Mouse (Mus musculus) cortical plate, adult 2 months (tissue): Measurements from ENCODE around the gene Tnni1. TPM values are rescaled to one million over a fixed set of nuclear protein-coding genes. Genes with fewer than 3 reads are reported as not detected.

Experiments used
- H3K27ac ChIP-seq: fragments of 200-500 bp; 2 replicates; pipeline ENCODE4 v1.5.1; 2012; ENCODE audit warnings: low read length, control low read depth, inconsistent platforms; ENCODE audit not compliant: insufficient read depth
- H3K4me1 ChIP-seq: fragments of 200-500 bp; 2 replicates; pipeline ENCODE4 v1.6.1; 2011; ENCODE audit warnings: low read length; ENCODE audit not compliant: control insufficient read depth, insufficient read depth
- H3K4me3 ChIP-seq: fragments of 200-500 bp; 2 replicates; pipeline ENCODE4 v1.5.1; 2011; ENCODE audit warnings: mild to moderate bottlenecking, low read length, control low read depth; ENCODE audit not compliant: insufficient read depth
- CTCF ChIP-seq: fragments of 200-500 bp; IDR thresholded peaks from 2 replicates; pipeline ENCODE4 v1.5.1; 2011; ENCODE audit warnings: mild to moderate bottlenecking, control low read depth, low read length; ENCODE audit not compliant: insufficient read depth; ENCODE audit errors: extremely low read depth
- POLR2A ChIP-seq: fragments of 200-500 bp; IDR thresholded peaks from 2 replicates; pipeline ENCODE4 v1.6.1; 2011; ENCODE audit warnings: mild to moderate bottlenecking, low read length, control low read depth; ENCODE audit not compliant: insufficient read depth; ENCODE audit errors: extremely low read depth
- polyA plus RNA-seq: library from polyadenylated mRNA; depleted of rRNA; stranded (reverse); fragments of >200 nt; gene quantifications from 2 replicates; pipeline ENCODE4 v1.2.3, GENCODE M21; 2012

Tnni1 gene
- polyA plus RNA-seq, 1 experiment, result 18.8 TPM

- Histone ChIP-seq H3K27ac (no peak overlapping the region), H3K4me3 (no peak overlapping the region), H3K4me1 (no peaks in the 10 kb centered on the region)
- TF ChIP-seq CTCF, result no peak
- TF ChIP-seq POLR2A, result no peak
Measured at GRCm38 (mm10) chr1:135847611-135848351, 68.5 kb downstream of the Tnni1 start.

- Histone ChIP-seq H3K27ac (no peak overlapping the region), H3K4me1 (no peaks in the 10 kb centered on the region), H3K4me3 (no peak overlapping the region)
- TF ChIP-seq POLR2A (no peak), CTCF (peak; percentile 65)
Measured at GRCm38 (mm10) chr1:135850722-135851512, 71.7 kb downstream of the Tnni1 start.

- TF ChIP-seq POLR2A (no peak), CTCF (no peak)
- Histone ChIP-seq H3K4me3 (no peak overlapping the region), H3K27ac (no peak overlapping the region), H3K4me1 (no peaks in the 10 kb centered on the region)
Measured at GRCm38 (mm10) chr1:135852044-135852756, 73.0 kb downstream of the Tnni1 start.

GRCm38 (mm10) chr1:135853200-135853599 lies 74.0 kb downstream of the Tnni1 start:
- H3K27ac ChIP-seq, result no peak overlapping the region
- H3K4me3 ChIP-seq, result no peak overlapping the region
- H3K4me1 ChIP-seq, result no peaks in the 10 kb centered on the region
- TF ChIP-seq POLR2A (no peak), CTCF (no peak)

GRCm38 (mm10) chr1:135854591-135855343 lies 75.5 kb downstream of the Tnni1 start:
- Histone ChIP-seq H3K4me3 (no peak overlapping the region), H3K27ac (no peak overlapping the region), H3K4me1 (no peaks in the 10 kb centered on the region)
- no peak for TF ChIP-seq CTCF
- TF ChIP-seq POLR2A, result no peak

- no peak for TF ChIP-seq POLR2A
- TF ChIP-seq CTCF, result no peak
- Histone ChIP-seq H3K27ac (no peak overlapping the region), H3K4me1 (no peaks in the 10 kb centered on the region), H3K4me3 (no peak overlapping the region)
Measured at GRCm38 (mm10) chr1:135855344-135855687, 76.1 kb downstream of the Tnni1 start.

GRCm38 (mm10) chr1:135856070-135856469 lies 76.8 kb downstream of the Tnni1 start:
- no peak overlapping the region for H3K27ac ChIP-seq
- no peaks in the 10 kb centered on the region for H3K4me1 ChIP-seq
- H3K4me3 ChIP-seq, result no peak overlapping the region

GRCm38 (mm10) chr1:135857137-135857775 lies 78.0 kb downstream of the Tnni1 start:
- no peak overlapping the region for H3K27ac ChIP-seq
- H3K4me3 ChIP-seq, result no peak overlapping the region
- no peaks in the 10 kb centered on the region for H3K4me1 ChIP-seq
- TF ChIP-seq POLR2A (no peak), CTCF (no peak)

More at GRCm38 (mm10) chr1:135856070-135856469, 76.8 kb downstream of the Tnni1 start:
- TF ChIP-seq CTCF (no peak), POLR2A (no peak)
